Mouse (Mus musculus): ENCODE measurements around the gene Gm16451. TPM values are rescaled to one million over a fixed set of nuclear protein-coding genes. Genes with fewer than 3 reads are reported as not detected.

The Gm16451 gene
- not detected for polyA plus RNA-seq (2015; fragmentation: Illumina TruSeq; extraction: RNeasy Lipid Tissue Mini Kit (QIAGEN cat#74804); ENCODE audit: insufficient read depth, low replicate concordance)

GRCm38 (mm10) chr7:22118145-22118544 lies at the start of gene Gm16451:
Gene Gm16451, minus strand, starts transcription at chr7:22118245.

DNA sequence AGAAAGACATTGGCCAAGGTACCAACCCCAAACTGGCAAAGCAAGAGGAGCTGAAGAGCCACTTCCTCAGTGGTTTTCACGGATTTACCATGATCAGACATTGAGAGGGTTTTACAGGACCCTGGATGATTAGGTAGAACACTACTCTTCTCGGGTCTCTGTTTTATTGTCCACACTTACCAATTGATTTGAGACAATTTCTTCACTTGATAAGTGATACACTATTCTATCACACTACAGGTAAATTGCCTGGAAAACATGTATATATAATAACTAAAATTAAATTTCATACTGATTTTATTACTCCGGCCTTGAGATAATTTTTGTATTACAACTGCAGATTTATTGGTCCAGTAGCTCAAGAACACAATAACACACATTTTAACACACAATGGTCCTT lies 45.9 kb upstream of the Gm16451 start, which contains the start of gene Vmn1r142:
TSS of gene Vmn1r142 (minus strand) at position 101 of the 400 bp plus-strand sequence.

GRCm38 (mm10) chr7:22134641-22135040 lies 16.6 kb upstream of the Gm16451 start, which contains the start of gene Gm10666:
Gene Gm10666, minus strand, starts transcription at chr7:22134741.

GRCm38 (mm10) chr7:22068757-22069156 lies 49.3 kb downstream of the Gm16451 start, which contains the start of gene Vmn1r139:
Gene Vmn1r139, plus strand, starts transcription at chr7:22069057.

Other genes with a start within 250 kb of the Gm16451 start
- gene Gm5891, start 197.0 kb downstream of the Gm16451 start, polyA plus RNA-seq (2015; fragmentation: Illumina TruSeq; extraction: RNeasy Lipid Tissue Mini Kit (QIAGEN cat#74804); ENCODE audit: insufficient read depth, low replicate concordance): not detected
- gene Vmn1r137, start 123.7 kb downstream of the Gm16451 start, polyA plus RNA-seq (2015; fragmentation: Illumina TruSeq; extraction: RNeasy Lipid Tissue Mini Kit (QIAGEN cat#74804); ENCODE audit: insufficient read depth, low replicate concordance): not detected
- gene Vmn1r138, start 89.3 kb downstream of the Gm16451 start, polyA plus RNA-seq (2015; fragmentation: Illumina TruSeq; extraction: RNeasy Lipid Tissue Mini Kit (QIAGEN cat#74804); ENCODE audit: insufficient read depth, low replicate concordance): not detected
- gene Gm6176, start 61.9 kb downstream of the Gm16451 start, polyA plus RNA-seq (2015; fragmentation: Illumina TruSeq; extraction: RNeasy Lipid Tissue Mini Kit (QIAGEN cat#74804); ENCODE audit: insufficient read depth, low replicate concordance): not detected
- gene Vmn1r139, start 49.2 kb downstream of the Gm16451 start, polyA plus RNA-seq (2015; fragmentation: Illumina TruSeq; extraction: RNeasy Lipid Tissue Mini Kit (QIAGEN cat#74804); ENCODE audit: insufficient read depth, low replicate concordance): not detected
- gene Gm10666, start 16.5 kb upstream of the Gm16451 start, polyA plus RNA-seq (2015; fragmentation: Illumina TruSeq; extraction: RNeasy Lipid Tissue Mini Kit (QIAGEN cat#74804); ENCODE audit: insufficient read depth, low replicate concordance): not detected
- not detected for gene Vmn1r142, start 45.8 kb upstream of the Gm16451 start, polyA plus RNA-seq (2015; fragmentation: Illumina TruSeq; extraction: RNeasy Lipid Tissue Mini Kit (QIAGEN cat#74804); ENCODE audit: insufficient read depth, low replicate concordance)
- gene Vmn1r143, start 71.1 kb upstream of the Gm16451 start, polyA plus RNA-seq (2015; fragmentation: Illumina TruSeq; extraction: RNeasy Lipid Tissue Mini Kit (QIAGEN cat#74804); ENCODE audit: insufficient read depth, low replicate concordance): not detected
- not detected for gene Gm8653, start 83.0 kb upstream of the Gm16451 start, polyA plus RNA-seq (2015; fragmentation: Illumina TruSeq; extraction: RNeasy Lipid Tissue Mini Kit (QIAGEN cat#74804); ENCODE audit: insufficient read depth, low replicate concordance)
- not detected for gene Gm8453, start 111.2 kb upstream of the Gm16451 start, polyA plus RNA-seq (2015; fragmentation: Illumina TruSeq; extraction: RNeasy Lipid Tissue Mini Kit (QIAGEN cat#74804); ENCODE audit: insufficient read depth, low replicate concordance)
- not detected for gene Gm4187, start 211.5 kb upstream of the Gm16451 start, polyA plus RNA-seq (2015; fragmentation: Illumina TruSeq; extraction: RNeasy Lipid Tissue Mini Kit (QIAGEN cat#74804); ENCODE audit: insufficient read depth, low replicate concordance)